Mouse (Mus musculus) limb, embryonic 14.5 days (tissue): ENCODE data around the gene Fbxw2. TPM values are rescaled to one million over a fixed set of nuclear protein-coding genes. Genes with fewer than 3 reads are reported as not detected.
"Not testable (repeated sequence)": the region's sequence is repeated elsewhere in the genome, so short reads cannot be mapped to it uniquely, and the experiment has no call there.

Experiments used
- ATAC-seq: fragments of 200-750 bp; cut with Nextera tagmentation; 2 replicates; pipeline ENCODE4 v1.8.0; 2017; ENCODE audit warnings: low read depth, moderate number of reproducible peaks, moderate TSS enrichment; ENCODE audit not compliant: low FRiP score
- DNase-seq: peaks from one replicate; pipeline ENCODE4 v3.0.0-alpha.2; 2015; ENCODE audit warnings: low spot score
- H3K27ac ChIP-seq: fragments of 300-500 bp; sonication (generic); replicated peaks from 2 replicates; pipeline ENCODE4 v1.5.1; 2014; ENCODE audit warnings: low read depth, mild to moderate bottlenecking, low read length, moderate library complexity, mixed read lengths
- H3K27me3 ChIP-seq: fragments of 300-500 bp; sonication (generic); 2 replicates; pipeline ENCODE4 v1.6.1; 2014; ENCODE audit warnings: low read length, mixed read lengths; ENCODE audit not compliant: control insufficient read depth, insufficient read depth
- H3K36me3 ChIP-seq: fragments of 300-500 bp; sonication (generic); 2 replicates; pipeline ENCODE4 v1.6.1; 2014; ENCODE audit warnings: mild to moderate bottlenecking, low read length, moderate library complexity, mixed read lengths; ENCODE audit not compliant: control insufficient read depth, insufficient read depth
- H3K4me1 ChIP-seq: fragments of 300-500 bp; sonication (generic); 2 replicates; pipeline ENCODE4 v1.6.1; 2014; ENCODE audit warnings: antibody characterized with exemption, low read length, mixed read lengths; ENCODE audit not compliant: control insufficient read depth, insufficient read depth
- H3K4me2 ChIP-seq: fragments of 300-500 bp; sonication (generic); replicated peaks from 2 replicates; pipeline ENCODE4 v1.6.1; 2014; ENCODE audit warnings: low read depth, mild to moderate bottlenecking, low read length, moderate library complexity; ENCODE audit not compliant: severe bottlenecking
- H3K4me3 ChIP-seq: fragments of 300-500 bp; sonication (generic); replicated peaks from 2 replicates; pipeline ENCODE4 v1.5.1; 2014; ENCODE audit warnings: low read length
- H3K9ac ChIP-seq: fragments of 300-500 bp; sonication (generic); 2 replicates; pipeline ENCODE4 v1.6.1; 2014; ENCODE audit warnings: mild to moderate bottlenecking, low read depth, low read length, moderate library complexity; ENCODE audit not compliant: severe bottlenecking
- H3K9me3 ChIP-seq: fragments of 300-500 bp; sonication (generic); 2 replicates; pipeline ENCODE4 v1.6.1; 2016; ENCODE audit warnings: low read length; ENCODE audit not compliant: control insufficient read depth
- POLR2A ChIP-seq: fragments of 200-500 bp; IDR thresholded peaks from 2 replicates; pipeline ENCODE4 v1.8.0; 2012; ENCODE audit warnings: inconsistent platforms, mild to moderate bottlenecking, moderate library complexity, borderline replicate concordance; ENCODE audit not compliant: insufficient read depth, insufficient read length; ENCODE audit errors: extremely low read depth
- WGBS: fragments of 180-500 bp; shearing (Covaris S2); extraction: QIAGEN DNeasy Blood & Tissue Kit; methylation state at CpG from one replicate; pipeline ENCODE4 v1.1.7; 2014; 5-methylcytosine and 5-hydroxymethylcytosine counted together
- polyA plus RNA-seq, 2 experiments: library from polyadenylated mRNA; depleted of rRNA in 1 of 2; stranded (reverse) in 1 of 2; unstranded in 1 of 2; fragments of >200 nt; fragmentation: Nextera tagmentation in 1 of 2; extraction: Ambion mirVana in 1 of 2; gene quantifications; 2 replicates each; pipeline versions ENCODE4 v1.2.1 to v1.2.3; 2012 to 2014

Fbxw2 gene
- polyA plus RNA-seq, 2 experiments = 55.1 to 68.3 TPM

GRCm38 (mm10) chr2:34804815-34805214 is 21.3 kb downstream of the Fbxw2 start:
- ATAC-seq (no peak), DNase-seq (no peak)
- no peak for TF ChIP-seq POLR2A
- H3K36me3 ChIP-seq = peaks cover 30% of the 10 kb centered on the region
- no peaks in the 10 kb centered on the region for H3K27me3 ChIP-seq
- H3K4me1 ChIP-seq = peaks cover 11% of the 10 kb centered on the region
- H3K4me3 ChIP-seq = no peak overlapping the region
- WGBS = 84% methylated on average over 1 of the region's 1 CpGs
- H3K9ac ChIP-seq = no peak overlapping the region
- no peak overlapping the region for H3K27ac ChIP-seq
- no peak overlapping the region for H3K4me2 ChIP-seq
- no peaks in the 10 kb centered on the region for H3K9me3 ChIP-seq

GRCm38 (mm10) chr2:34804172-34804571 is 21.9 kb downstream of the Fbxw2 start:
- no peak for DNase-seq
- Histone ChIP-seq H3K9me3 (no peaks in the 10 kb centered on the region), H3K27ac (no peak overlapping the region), H3K27me3 (no peaks in the 10 kb centered on the region), H3K4me3 (no peak overlapping the region), H3K9ac (no peak overlapping the region), H3K36me3 (peaks cover 29% of the 10 kb centered on the region), H3K4me1 (peaks cover 11% of the 10 kb centered on the region), H3K4me2 (0 out of 2 replicates have a peak overlapping the region, but pooled peaks have one; percentile 5)
- TF ChIP-seq POLR2A = no peak
- ATAC-seq = no peak
- 91% methylated on average over 2 of the region's 2 CpGs for WGBS

- H3K4me2 ChIP-seq = peak overlapping the region; percentile 25; the same call in 1 of the 2 replicates
- peak overlapping the region; percentile 62; the same call in 1 of the 2 replicates for H3K4me3 ChIP-seq
- H3K9me3 ChIP-seq = no peaks in the 10 kb centered on the region
- H3K27me3 ChIP-seq = no peaks in the 10 kb centered on the region
- no peak overlapping the region for H3K27ac ChIP-seq
- H3K4me1 ChIP-seq = peaks cover 11% of the 10 kb centered on the region
- DNase-seq = no peak
- TF ChIP-seq POLR2A = no peak
- no peak overlapping the region for H3K9ac ChIP-seq
- WGBS = 66% methylated on average over 3 of the region's 3 CpGs
- no peak for ATAC-seq
- peaks cover 25% of the 10 kb centered on the region for H3K36me3 ChIP-seq
Measured at GRCm38 (mm10) chr2:34803746-34804145, 22.4 kb downstream of the Fbxw2 start.

- peak overlapping the region; percentile 87 for H3K27ac ChIP-seq
- H3K27me3 ChIP-seq, DNase-seq, H3K9me3 ChIP-seq: not testable (repeated sequence)
- H3K9ac ChIP-seq = peak overlapping the region; percentile 83
- H3K4me3 ChIP-seq = peak overlapping the region; percentile 62
- peak; percentile 10; the same call in 1 of the 2 replicates for ATAC-seq
- peak overlapping the region; percentile 80 for H3K4me2 ChIP-seq
- peaks cover 18% of the 10 kb centered on the region for H3K36me3 ChIP-seq
- H3K4me1 ChIP-seq = peaks cover 11% of the 10 kb centered on the region
- under 1% methylated on average over 16 of the region's 32 CpGs for WGBS
Measured at GRCm38 (mm10) chr2:34802565-34803245, 23.4 kb downstream of the Fbxw2 start.

GRCm38 (mm10) chr2:34801516-34802482 is 24.3 kb downstream of the Fbxw2 start:
- peak overlapping the region; percentile 83 for H3K9ac ChIP-seq
- ATAC-seq = peak; percentile 97
- peaks cover 11% of the 10 kb centered on the region for H3K4me1 ChIP-seq
- peak overlapping the region; percentile 62 for H3K4me3 ChIP-seq
- TF ChIP-seq POLR2A = peak; percentile 91; the same call in 1 of the 2 replicates
- peak; percentile 99 for DNase-seq
- peak overlapping the region; percentile 42 for H3K4me2 ChIP-seq
- H3K27me3 ChIP-seq = no peaks in the 10 kb centered on the region
- peaks cover 12% of the 10 kb centered on the region for H3K36me3 ChIP-seq
- peak overlapping the region; percentile 87 for H3K27ac ChIP-seq
- WGBS = 6% methylated on average over 39 of the region's 39 CpGs
- H3K9me3 ChIP-seq = no peaks in the 10 kb centered on the region
